Mouse (Mus musculus): ENCODE data around the gene Hoxb5.

Gene Hoxb5

GRCm38 (mm10) chr11:96288455-96289221, 14.5 kb upstream of the Hoxb5 start:
- DNase-seq (ENCODE audit: low spot score in 2 of 2) = no peak

- no peak for DNase-seq (ENCODE audit: low spot score in 2 of 2)
Observed at GRCm38 (mm10) chr11:96289293-96289692, 13.8 kb upstream of the Hoxb5 start.

- no peak for DNase-seq (ENCODE audit: low spot score in 2 of 2)
Observed at GRCm38 (mm10) chr11:96289837-96290236, 13.3 kb upstream of the Hoxb5 start.

GRCm38 (mm10) chr11:96290705-96291355, 12.3 kb upstream of the Hoxb5 start:
- no peak for DNase-seq (ENCODE audit: low spot score in 2 of 2)

GRCm38 (mm10) chr11:96291681-96292564, 11.2 kb upstream of the Hoxb5 start, which contains the start of gene Hoxb6:
TSS of gene Hoxb6 (plus strand) at chr11:96292476.
- DNase-seq (ENCODE audit: low spot score in 2 of 2) = no peak

- DNase-seq (ENCODE audit: low spot score in 2 of 2) = no peak
Observed at GRCm38 (mm10) chr11:96292565-96293301, 10.4 kb upstream of the Hoxb5 start.

GRCm38 (mm10) chr11:96293302-96293921, 9.7 kb upstream of the Hoxb5 start:
- no peak for DNase-seq (ENCODE audit: low spot score in 2 of 2)

GRCm38 (mm10) chr11:96294245-96295091, 8.7 kb upstream of the Hoxb5 start:
- peak in 1 of 2 experiments; percentile 56 for DNase-seq (ENCODE audit: low spot score in 2 of 2)

- no peak for DNase-seq (ENCODE audit: low spot score in 2 of 2)
Observed at GRCm38 (mm10) chr11:96295092-96295835, 7.9 kb upstream of the Hoxb5 start.

- DNase-seq (ENCODE audit: low spot score in 2 of 2) = no peak
Observed at GRCm38 (mm10) chr11:96296997-96297396, 6.1 kb upstream of the Hoxb5 start.

GRCm38 (mm10) chr11:96297428-96297827, 5.7 kb upstream of the Hoxb5 start:
- DNase-seq (ENCODE audit: low spot score in 2 of 2) = no peak

- DNase-seq (ENCODE audit: low spot score in 2 of 2) = no peak
Observed at GRCm38 (mm10) chr11:96297968-96298635, 5.0 kb upstream of the Hoxb5 start.

GRCm38 (mm10) chr11:96298895-96299667, 4.1 kb upstream of the Hoxb5 start:
- no peak for DNase-seq (ENCODE audit: low spot score in 2 of 2)

GRCm38 (mm10) chr11:96299781-96300180, 3.4 kb upstream of the Hoxb5 start:
- no peak for DNase-seq (ENCODE audit: low spot score in 2 of 2)

GRCm38 (mm10) chr11:96300354-96301063, 2.6 kb upstream of the Hoxb5 start:
- no peak for DNase-seq (ENCODE audit: low spot score in 2 of 2)

GRCm38 (mm10) chr11:96301064-96301431, 2.1 kb upstream of the Hoxb5 start:
- DNase-seq (ENCODE audit: low spot score in 2 of 2) = no peak

- DNase-seq (ENCODE audit: low spot score in 2 of 2) = peak; percentile 12 to 25
Observed at GRCm38 (mm10) chr11:96301837-96302236, 1.3 kb upstream of the Hoxb5 start.
